Mouse (Mus musculus): ENCODE results near the gene Afg1l. TPM values are rescaled to one million over a fixed set of nuclear protein-coding genes. Genes with fewer than 3 reads are reported as not detected.

Afg1l gene
- polyA plus RNA-seq, 1 experiment from 2014 or later, result 15.3 TPM

DNA sequence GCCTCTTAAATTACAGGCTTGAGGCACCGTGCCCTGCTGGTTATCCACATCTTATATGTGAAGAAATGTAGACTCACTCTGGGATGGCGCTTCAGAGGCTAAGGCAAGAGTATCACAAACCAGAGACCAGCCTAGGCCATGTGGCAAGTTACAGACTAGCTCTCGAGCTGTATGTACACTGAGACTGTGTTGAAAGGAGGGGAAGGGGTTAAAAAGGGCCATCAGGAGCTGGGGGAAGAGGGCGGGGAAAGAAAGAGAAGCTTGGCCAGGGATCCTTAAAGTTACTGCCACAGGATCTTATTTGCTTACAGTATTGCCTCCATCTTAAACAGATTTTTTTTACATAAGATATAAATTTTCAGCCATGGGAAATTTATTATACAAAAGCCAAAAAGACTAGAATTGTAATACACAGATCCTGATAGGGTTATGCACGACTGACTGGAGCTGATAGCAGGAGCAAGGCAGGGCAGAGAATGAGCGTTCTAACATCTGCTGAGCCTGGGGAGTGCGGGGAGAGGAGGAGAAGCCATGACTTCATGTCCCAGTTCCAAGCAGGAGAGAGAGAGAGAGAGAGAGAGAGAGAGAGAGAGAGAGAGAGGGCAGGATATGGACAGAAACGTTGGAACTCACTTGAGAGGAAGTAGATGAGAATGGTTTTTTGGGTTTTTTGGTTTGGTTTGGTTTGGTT, 10.4 kb upstream of the Afg1l start:
- H3K27me3 ChIP-seq (replicated peaks; ENCODE audit: control insufficient read depth, insufficient read depth, low read length), result no peaks in the 10 kb centered on the region
- no peak overlapping the region for H3K9ac ChIP-seq (ENCODE audit: low read depth, low read length)
- no peak overlapping the region for H3K4me2 ChIP-seq (ENCODE audit: low read depth, low read length)
- H3K4me1 ChIP-seq (ENCODE audit: control insufficient read depth, insufficient read depth, low read length), result 0 out of 2 replicates have a peak, but pooled peaks cover 2% of the 10 kb centered on the region
- peak overlapping the region; percentile 24; the same call in 1 of the 2 replicates for H3K27ac ChIP-seq (ENCODE audit: low read length)
- H3K4me3 ChIP-seq (ENCODE audit: low read length), result no peak overlapping the region
- no peaks in the 10 kb centered on the region for H3K36me3 ChIP-seq (ENCODE audit: control insufficient read depth, insufficient read depth, low read length)
- no peaks in the 10 kb centered on the region for H3K9me3 ChIP-seq (ENCODE audit: control insufficient read depth, low read length)
- WGBS, result 29% methylated on average over 8 of the region's 8 CpGs
- no peak for ATAC-seq

- H3K27ac ChIP-seq (ENCODE audit: low read length), result no peak overlapping the region
- no peak for ATAC-seq
- WGBS, result 62% methylated on average over 4 of the region's 4 CpGs
Measured at GRCm38 (mm10) chr10:42480719-42481118, 2.4 kb upstream of the Afg1l start.

GRCm38 (mm10) chr10:42477550-42478340, 620 bp downstream of the Afg1l start:
- peaks cover 13% of the 10 kb centered on the region for H3K4me1 ChIP-seq (ENCODE audit: control insufficient read depth, insufficient read depth, low read length)
- no peaks in the 10 kb centered on the region for H3K27me3 ChIP-seq (replicated peaks; ENCODE audit: control insufficient read depth, insufficient read depth, low read length)
- peak overlapping the region; percentile 98 for H3K27ac ChIP-seq (ENCODE audit: low read length)
- peak overlapping the region; percentile 92 for H3K9ac ChIP-seq (ENCODE audit: low read depth, low read length)
- H3K9me3 ChIP-seq (ENCODE audit: control insufficient read depth, low read length), result no peaks in the 10 kb centered on the region
- H3K4me2 ChIP-seq (ENCODE audit: low read depth, low read length), result peak overlapping the region; percentile 84
- WGBS, result 10% methylated on average over 25 of the region's 25 CpGs
- peak; percentile 71 for ATAC-seq
- no peaks in the 10 kb centered on the region for H3K36me3 ChIP-seq (ENCODE audit: control insufficient read depth, insufficient read depth, low read length)
- H3K4me3 ChIP-seq (ENCODE audit: low read length), result peak overlapping the region; percentile 79

More at GRCm38 (mm10) chr10:42480719-42481118, 2.4 kb upstream of the Afg1l start:
- H3K4me2 ChIP-seq (ENCODE audit: low read depth, low read length), result no peak overlapping the region
- no peaks in the 10 kb centered on the region for H3K9me3 ChIP-seq (ENCODE audit: control insufficient read depth, low read length)
- no peak overlapping the region for H3K9ac ChIP-seq (ENCODE audit: low read depth, low read length)
- no peaks in the 10 kb centered on the region for H3K36me3 ChIP-seq (ENCODE audit: control insufficient read depth, insufficient read depth, low read length)
- peaks cover 11% of the 10 kb centered on the region for H3K4me1 ChIP-seq (ENCODE audit: control insufficient read depth, insufficient read depth, low read length)
- no peaks in the 10 kb centered on the region for H3K27me3 ChIP-seq (replicated peaks; ENCODE audit: control insufficient read depth, insufficient read depth, low read length)
- no peak overlapping the region for H3K4me3 ChIP-seq (ENCODE audit: low read length)

GRCm38 (mm10) chr10:42476774-42477475, 1.4 kb downstream of the Afg1l start:
- H3K4me1 ChIP-seq (ENCODE audit: control insufficient read depth, insufficient read depth, low read length), result peaks cover 13% of the 10 kb centered on the region
- H3K27me3 ChIP-seq (replicated peaks; ENCODE audit: control insufficient read depth, insufficient read depth, low read length), result no peaks in the 10 kb centered on the region
- no peaks in the 10 kb centered on the region for H3K36me3 ChIP-seq (ENCODE audit: control insufficient read depth, insufficient read depth, low read length)
- peak overlapping the region; percentile 98; the same call in 1 of the 2 replicates for H3K27ac ChIP-seq (ENCODE audit: low read length)
- no peak for ATAC-seq
- no peak overlapping the region for H3K4me3 ChIP-seq (ENCODE audit: low read length)
- WGBS, result 94% methylated on average over 10 of the region's 10 CpGs
- H3K9me3 ChIP-seq (ENCODE audit: control insufficient read depth, low read length), result no peaks in the 10 kb centered on the region
- peak overlapping the region; percentile 84; the same call in 1 of the 2 replicates for H3K4me2 ChIP-seq (ENCODE audit: low read depth, low read length)
- peak overlapping the region; percentile 92; the same call in 1 of the 2 replicates for H3K9ac ChIP-seq (ENCODE audit: low read depth, low read length)

GRCm38 (mm10) chr10:42474946-42475514, 3.3 kb downstream of the Afg1l start:
- no peaks in the 10 kb centered on the region for H3K9me3 ChIP-seq (ENCODE audit: control insufficient read depth, low read length)

GRCm38 (mm10) chr10:42464805-42465204, 13.6 kb downstream of the Afg1l start:
- Histone ChIP-seq H3K4me3 (ENCODE audit: low read length) (no peak overlapping the region), H3K4me1 (ENCODE audit: control insufficient read depth, insufficient read depth, low read length) (0 out of 2 replicates have a peak, but pooled peaks cover 2% of the 10 kb centered on the region), H3K27ac (ENCODE audit: low read length) (peak overlapping the region; percentile 67), H3K9me3 (ENCODE audit: control insufficient read depth, low read length) (no peaks in the 10 kb centered on the region), H3K27me3 (replicated peaks; ENCODE audit: control insufficient read depth, insufficient read depth, low read length) (no peaks in the 10 kb centered on the region), H3K4me2 (ENCODE audit: low read depth, low read length) (no peak overlapping the region), H3K36me3 (ENCODE audit: control insufficient read depth, insufficient read depth, low read length) (peaks cover under 1% of the 10 kb centered on the region; the same call in 1 of the 2 replicates), H3K9ac (ENCODE audit: low read depth, low read length) (no peak overlapping the region)
- ATAC-seq, result peak; percentile 41
- WGBS, result 70% methylated on average over 14 of the region's 14 CpGs

More at GRCm38 (mm10) chr10:42474946-42475514, 3.3 kb downstream of the Afg1l start:
- Histone ChIP-seq H3K4me1 (ENCODE audit: control insufficient read depth, insufficient read depth, low read length) (peaks cover 15% of the 10 kb centered on the region), H3K4me3 (ENCODE audit: low read length) (no peak overlapping the region), H3K4me2 (ENCODE audit: low read depth, low read length) (no peak overlapping the region), H3K27ac (ENCODE audit: low read length) (no peak overlapping the region), H3K9ac (ENCODE audit: low read depth, low read length) (no peak overlapping the region), H3K27me3 (replicated peaks; ENCODE audit: control insufficient read depth, insufficient read depth, low read length) (no peaks in the 10 kb centered on the region), H3K36me3 (ENCODE audit: control insufficient read depth, insufficient read depth, low read length) (no peaks in the 10 kb centered on the region)
- no peak for ATAC-seq
- WGBS, result 78% methylated on average over 6 of the region's 6 CpGs

DNA sequence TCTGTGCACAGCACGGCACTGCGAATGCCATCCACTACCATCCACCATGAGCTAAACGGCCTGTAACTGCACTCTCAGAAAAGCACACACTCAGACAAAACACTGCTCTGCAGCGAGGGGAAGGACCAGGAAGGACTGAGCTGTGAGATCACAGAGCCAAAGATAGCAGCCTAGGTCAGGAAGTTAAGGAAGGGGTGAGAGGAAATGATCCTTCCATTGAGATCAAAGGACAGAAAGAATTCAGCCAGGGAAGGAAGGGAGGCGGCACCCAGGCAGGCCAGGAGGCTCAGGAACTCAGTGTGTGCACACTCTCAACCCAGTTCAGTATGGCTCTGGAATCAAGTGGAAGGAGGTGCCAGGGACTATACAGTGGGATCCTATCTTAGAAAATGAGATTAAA, 14.1 kb downstream of the Afg1l start:
- H3K9ac ChIP-seq (ENCODE audit: low read depth, low read length), result no peak overlapping the region
- 42% methylated on average over 5 of the region's 5 CpGs for WGBS
- peaks cover 4% of the 10 kb centered on the region; the same call in 1 of the 2 replicates for H3K36me3 ChIP-seq (ENCODE audit: control insufficient read depth, insufficient read depth, low read length)
- no peak overlapping the region for H3K4me3 ChIP-seq (ENCODE audit: low read length)
- H3K27me3 ChIP-seq (replicated peaks; ENCODE audit: control insufficient read depth, insufficient read depth, low read length), result no peaks in the 10 kb centered on the region
- ATAC-seq, result peak; percentile 86
- 0 out of 2 replicates have a peak, but pooled peaks cover 2% of the 10 kb centered on the region for H3K4me1 ChIP-seq (ENCODE audit: control insufficient read depth, insufficient read depth, low read length)
- no peaks in the 10 kb centered on the region for H3K9me3 ChIP-seq (ENCODE audit: control insufficient read depth, low read length)
- H3K27ac ChIP-seq (ENCODE audit: low read length), result peak overlapping the region; percentile 40
- no peak overlapping the region for H3K4me2 ChIP-seq (ENCODE audit: low read depth, low read length)

DNA sequence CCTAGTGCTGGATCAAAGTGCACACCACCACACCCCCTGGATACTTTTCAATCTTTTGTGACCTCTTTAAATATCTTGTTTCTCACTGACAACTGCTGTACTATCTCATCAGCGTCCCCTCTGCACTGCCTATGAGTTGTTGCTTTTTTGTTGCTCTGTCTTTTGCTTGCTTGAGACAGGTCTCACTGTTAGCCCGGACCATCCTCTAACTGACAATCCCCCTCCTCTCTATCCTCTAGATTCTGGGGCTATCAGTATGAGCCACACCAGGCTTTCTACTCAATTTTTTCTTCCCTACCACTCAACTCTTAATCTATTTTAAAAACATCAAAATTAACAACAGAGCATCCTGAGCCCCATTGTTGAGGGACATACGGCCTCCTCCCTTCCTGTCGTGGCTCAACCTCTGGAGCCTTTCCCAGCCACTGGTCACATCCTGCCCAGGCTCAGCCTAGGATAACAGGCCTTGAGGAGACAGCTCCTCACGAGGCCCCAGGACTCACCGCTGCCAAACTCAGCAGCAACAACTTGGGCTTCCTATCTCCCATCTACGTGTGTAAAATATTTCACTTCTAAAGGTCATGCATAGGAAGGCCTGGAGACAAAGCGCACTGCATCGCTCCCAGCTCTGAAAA, 20.7 kb downstream of the Afg1l start:
- ATAC-seq, result no peak
- no peaks in the 10 kb centered on the region for H3K9me3 ChIP-seq (ENCODE audit: control insufficient read depth, low read length)
- H3K9ac ChIP-seq (ENCODE audit: low read depth, low read length), result no peak overlapping the region
- H3K27me3 ChIP-seq (replicated peaks; ENCODE audit: control insufficient read depth, insufficient read depth, low read length), result no peaks in the 10 kb centered on the region
- H3K4me2 ChIP-seq (ENCODE audit: low read depth, low read length), result no peak overlapping the region
- H3K36me3 ChIP-seq (ENCODE audit: control insufficient read depth, insufficient read depth, low read length), result peaks cover 8% of the 10 kb centered on the region
- H3K27ac ChIP-seq (ENCODE audit: low read length), result 0 out of 2 replicates have a peak overlapping the region, but pooled peaks have one; percentile 19
- WGBS, result 73% methylated on average over 9 of the region's 9 CpGs
- no peak overlapping the region for H3K4me3 ChIP-seq (ENCODE audit: low read length)
- H3K4me1 ChIP-seq (ENCODE audit: control insufficient read depth, insufficient read depth, low read length), result peaks cover 7% of the 10 kb centered on the region; the same call in 1 of the 2 replicates

Measured in intestine, embryonic 16.5 days (tissue).